Mouse (Mus musculus) 416B (cell line): ENCODE data around the gene Erbb2.

Experiments used
- DNase-seq: peaks from one replicate; pipeline ENCODE4 v3.0.0; 2011; ENCODE audit warnings: low read depth

The Erbb2 gene

DNA sequence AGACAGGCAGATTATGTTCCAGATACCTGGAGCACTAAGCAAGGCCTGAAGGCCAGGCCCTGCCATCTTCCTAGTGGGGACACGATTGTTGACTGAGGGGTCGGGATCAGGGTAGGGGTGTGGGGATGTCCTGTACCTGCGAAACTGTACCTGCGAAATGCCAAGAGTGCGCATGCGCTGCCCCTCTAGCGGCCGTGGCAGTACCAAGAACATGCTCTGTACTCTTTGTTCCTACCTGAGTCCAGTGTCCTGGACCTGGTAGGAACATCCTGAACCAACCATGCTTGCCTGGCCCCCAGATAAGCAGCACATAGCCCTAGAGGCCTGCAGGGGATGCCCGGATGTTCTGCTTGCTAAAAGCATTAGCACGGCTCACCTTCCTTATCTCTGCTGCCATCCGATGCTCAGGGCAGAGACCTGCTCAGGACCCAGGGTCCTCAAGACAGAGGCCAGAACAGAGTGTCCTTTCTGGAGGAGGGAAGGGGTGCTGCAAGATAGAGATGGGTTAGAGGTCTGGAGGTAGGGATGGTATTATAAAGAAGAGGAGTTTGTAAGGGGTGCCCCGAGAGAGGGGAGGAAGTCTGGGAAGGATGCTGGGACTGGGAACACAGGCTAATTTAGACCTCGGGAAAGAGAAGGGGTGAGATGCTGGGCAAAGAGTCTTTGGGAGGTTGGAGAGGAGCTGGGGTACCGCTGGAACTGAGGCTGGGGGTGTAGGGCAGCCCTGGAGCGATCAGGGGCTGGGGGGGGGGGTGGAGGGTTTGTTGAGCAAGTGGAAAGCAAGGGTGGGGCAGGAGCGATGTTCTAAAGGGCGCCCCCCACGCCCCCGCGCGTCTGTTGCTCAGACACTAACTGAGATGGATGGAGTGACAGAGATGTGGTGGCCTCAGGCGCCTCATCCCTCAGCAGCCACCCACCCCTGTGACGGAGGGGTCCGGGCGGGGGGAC, 26.4 kb upstream of the Erbb2 start, which contains the start of gene Pnmt:
Gene Pnmt (plus strand): TSS at position 813 of the 948 bp plus-strand sequence.
- no peak for DNase-seq

DNA sequence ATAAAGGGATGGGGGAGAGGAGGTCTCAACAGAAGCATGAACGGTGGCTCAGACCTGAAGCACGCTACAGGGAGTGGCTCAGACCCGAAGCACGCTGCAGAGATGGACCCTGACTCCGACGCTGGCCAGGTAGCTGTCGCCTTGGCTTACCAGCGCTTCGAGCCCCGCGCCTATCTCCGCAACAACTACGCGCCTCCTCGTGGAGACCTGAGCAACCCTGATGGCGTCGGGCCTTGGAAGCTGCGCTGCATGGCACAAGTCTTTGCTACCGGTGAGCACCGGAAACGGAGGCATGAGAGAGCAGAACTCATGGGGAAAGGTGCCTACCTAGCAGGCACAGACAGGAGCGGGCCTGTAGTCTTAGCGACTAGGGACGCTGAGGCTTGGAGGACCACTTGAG, 25.7 kb upstream of the Erbb2 start:
- DNase-seq = no peak

DNA sequence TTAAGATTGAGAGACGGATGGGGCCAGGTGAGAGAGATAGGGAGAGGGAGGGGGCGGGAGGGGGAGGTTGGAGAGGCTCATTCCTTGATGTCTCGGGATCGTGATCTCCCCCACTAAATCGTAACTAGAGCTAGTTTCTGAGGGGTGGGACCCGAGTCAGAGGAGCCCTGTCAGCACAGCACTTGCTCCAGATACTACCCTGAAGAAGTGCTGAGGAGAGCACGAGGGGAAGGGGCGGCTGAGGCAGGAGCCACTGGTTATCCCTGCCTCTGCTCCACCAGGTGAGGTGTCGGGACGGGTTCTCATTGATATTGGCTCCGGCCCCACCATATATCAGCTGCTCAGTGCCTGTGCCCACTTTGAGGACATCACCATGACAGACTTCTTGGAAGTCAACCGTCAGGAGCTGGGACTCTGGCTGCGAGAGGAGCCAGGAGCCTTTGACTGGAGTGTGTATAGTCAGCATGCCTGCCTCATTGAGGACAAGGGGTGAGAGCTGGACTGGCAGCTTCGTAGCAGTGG, 25.2 kb upstream of the Erbb2 start:
- no peak for DNase-seq

DNA sequence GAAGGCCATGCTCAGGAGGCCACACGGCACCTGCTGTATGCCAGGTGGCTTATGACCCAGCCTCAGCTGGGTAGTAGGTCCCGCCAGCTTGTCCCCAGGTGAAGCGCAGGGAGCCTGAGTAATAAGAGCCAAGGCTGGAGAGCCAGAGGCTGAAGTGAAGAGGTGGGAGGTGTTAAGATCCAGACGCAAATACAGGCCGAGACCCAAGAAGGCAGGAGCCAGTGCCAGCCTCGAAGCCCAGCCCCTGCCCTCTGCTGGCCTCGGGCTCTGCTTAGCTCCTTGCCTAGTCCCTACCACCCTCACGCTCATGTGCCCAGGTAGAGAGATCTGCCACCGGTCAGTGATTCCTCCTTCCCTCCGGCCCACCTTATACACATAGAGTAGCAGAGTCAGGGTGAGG, 24.0 kb upstream of the Erbb2 start:
- no peak for DNase-seq

DNA sequence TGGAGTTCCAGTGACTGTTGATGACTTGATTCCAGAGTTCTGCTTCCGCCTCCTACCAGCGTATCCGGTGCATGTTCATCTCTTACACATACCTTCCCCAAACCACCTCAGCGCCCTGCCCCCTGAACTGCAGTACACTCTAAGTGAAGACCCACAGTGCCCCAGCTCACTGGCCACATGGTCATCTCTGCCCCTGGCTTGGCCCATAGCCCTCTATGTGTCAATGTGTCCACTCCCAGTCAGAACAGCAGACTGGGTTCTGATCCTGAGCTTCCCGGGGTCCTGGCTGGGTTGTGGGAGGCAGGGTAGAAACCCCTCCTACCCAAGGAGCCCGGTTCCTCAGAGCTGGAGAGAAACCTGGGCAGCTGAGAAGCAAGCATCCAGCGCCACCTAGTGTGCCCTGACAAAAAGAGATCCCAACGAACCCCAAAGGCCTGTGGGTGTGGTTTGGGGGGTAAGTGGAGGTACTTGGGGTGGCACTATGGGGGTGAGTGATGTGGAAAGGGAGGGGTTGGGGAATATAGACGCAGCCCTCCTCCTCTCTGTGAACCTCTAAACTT, 23.0 kb upstream of the Erbb2 start:
- peak; percentile 61 for DNase-seq

DNA sequence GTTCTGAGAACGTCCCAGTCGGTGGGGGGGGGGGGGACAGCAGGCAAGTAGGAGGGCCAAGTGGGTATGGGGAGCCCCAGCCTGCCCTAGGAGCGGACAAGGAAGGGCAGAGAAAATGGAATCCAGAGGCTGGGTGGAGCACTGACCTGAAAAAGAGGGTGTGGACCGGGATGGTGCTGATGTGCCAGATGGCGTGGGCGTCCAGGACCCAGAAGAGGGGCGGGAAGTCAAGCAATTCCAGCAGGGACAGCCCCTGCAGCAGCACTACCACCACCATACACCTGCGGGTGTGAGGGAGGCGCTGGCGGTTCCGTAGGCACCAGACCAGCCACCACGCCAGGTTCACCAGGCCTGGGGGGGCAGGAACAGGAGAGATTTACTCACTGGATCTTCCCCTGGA, 22.1 kb upstream of the Erbb2 start:
- DNase-seq = no peak

DNA sequence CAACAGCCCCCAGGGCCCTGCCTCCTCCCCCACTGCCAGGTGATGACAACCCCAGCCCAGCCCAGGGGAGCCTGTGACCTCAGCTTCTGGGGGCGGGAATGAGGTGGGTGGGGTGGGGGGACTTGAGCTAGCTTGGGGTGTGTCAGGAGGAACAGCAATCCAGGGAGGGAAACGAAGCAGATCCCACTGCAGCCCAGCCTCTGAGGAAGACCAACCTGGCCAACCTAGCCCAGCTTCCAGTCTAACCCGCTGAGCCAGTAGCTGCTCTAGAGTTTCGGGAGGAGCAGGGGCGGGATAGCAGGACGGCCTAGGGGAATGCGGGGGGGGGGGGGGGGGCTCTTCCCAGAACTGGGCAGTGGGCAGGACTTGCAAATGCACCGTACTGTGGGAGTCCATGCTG, 20.2 kb upstream of the Erbb2 start:
- no peak for DNase-seq

DNA sequence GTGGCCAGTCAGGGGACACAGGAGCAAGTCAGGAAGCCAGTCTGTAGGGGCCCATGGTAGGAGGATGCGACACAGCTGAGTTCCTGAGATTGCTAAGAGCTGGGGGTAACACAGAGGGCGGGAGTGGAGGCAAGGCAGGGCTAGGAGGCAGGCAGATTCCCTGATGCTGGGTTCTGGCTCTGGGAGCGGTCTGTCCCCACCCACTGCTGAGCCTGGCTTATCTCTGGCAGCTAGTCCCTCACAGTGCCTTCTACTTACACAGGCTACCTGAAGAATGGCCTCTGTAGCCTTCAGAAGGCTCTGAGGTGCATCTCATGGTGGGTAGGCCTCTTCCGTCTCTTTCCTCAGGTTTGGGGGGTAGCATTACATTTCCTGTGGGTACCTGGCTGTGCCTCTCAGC, 19.6 kb upstream of the Erbb2 start:
- no peak for DNase-seq

DNA sequence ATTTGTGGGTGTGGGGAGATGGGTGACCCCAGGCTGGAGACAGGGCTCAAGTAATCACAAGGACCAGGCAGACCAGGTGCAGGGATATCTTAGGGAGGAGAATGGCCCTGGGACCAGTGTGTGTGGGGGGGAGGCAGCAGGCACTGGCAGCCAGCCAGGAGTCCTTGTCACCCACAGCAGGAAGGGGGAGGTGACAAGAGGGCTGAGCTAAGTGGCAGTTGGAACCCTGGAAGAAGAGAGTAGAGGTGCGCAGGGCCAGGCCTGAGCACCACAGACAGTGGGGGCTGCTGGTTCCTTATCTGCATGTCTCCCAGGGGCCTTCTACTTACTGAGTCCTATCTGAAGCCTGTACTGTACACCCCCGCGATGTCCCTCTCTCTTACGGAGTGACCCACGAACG, 19.0 kb upstream of the Erbb2 start:
- DNase-seq = peak; percentile 90

DNA sequence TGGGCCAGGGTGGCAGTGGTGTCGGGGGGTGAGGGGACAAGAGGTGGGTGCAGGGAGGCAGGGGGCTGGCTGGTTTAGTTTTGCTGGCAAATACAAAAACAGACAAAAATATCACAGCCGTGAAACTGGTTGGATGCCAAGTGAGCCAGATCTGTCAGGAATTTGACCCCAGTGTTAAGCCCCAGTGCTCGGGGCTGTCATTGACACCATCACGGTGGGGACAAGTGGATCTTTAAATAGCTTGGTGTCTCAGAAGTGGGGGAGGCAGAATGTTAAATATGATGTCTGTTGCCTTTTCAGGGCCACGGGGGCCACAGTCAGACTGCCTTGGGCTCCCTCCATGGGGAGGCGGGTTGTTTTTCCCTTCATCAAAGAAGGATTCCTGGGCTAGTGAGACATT, 18.0 kb upstream of the Erbb2 start:
- no peak for DNase-seq

DNA sequence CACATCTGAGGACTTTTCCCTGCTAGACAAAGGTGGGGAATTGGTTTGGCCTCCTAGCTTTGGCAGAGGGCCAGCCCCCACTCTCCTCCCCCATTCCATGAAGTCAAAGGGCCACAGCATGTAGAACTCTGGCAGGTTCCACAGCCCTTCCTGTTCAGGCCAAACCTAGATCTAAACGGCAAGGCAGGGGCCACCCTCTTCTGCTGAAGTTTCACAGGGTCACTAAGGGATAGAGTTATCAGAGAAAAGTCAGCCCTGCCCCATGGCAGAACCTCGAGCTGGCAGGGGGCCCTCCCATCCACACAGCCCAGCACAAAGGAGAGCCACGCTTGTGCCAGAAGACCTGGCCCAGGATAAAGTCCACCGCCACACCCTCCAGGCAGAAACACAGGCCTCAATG, 17.2 kb upstream of the Erbb2 start:
- DNase-seq = no peak

DNA sequence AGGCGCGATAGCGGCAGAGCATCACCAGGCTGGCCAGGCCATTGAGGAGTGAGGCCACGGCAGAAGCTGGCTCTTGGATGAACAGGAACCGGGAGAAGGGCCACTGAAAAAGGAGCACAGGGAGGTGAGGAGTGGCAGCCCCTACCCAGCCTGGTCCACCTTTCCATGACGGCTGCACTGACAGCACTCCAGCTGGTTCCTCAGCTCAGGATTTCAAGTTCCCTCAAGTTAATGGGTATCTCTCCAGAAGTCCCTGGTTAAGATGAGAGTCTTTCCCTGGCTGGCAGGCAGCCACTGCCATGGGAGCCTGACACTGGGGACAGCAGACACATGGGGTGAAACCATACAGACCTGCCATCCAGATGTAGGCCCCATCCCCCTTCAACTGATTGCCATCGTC, 14.3 kb upstream of the Erbb2 start:
- no peak for DNase-seq

DNA sequence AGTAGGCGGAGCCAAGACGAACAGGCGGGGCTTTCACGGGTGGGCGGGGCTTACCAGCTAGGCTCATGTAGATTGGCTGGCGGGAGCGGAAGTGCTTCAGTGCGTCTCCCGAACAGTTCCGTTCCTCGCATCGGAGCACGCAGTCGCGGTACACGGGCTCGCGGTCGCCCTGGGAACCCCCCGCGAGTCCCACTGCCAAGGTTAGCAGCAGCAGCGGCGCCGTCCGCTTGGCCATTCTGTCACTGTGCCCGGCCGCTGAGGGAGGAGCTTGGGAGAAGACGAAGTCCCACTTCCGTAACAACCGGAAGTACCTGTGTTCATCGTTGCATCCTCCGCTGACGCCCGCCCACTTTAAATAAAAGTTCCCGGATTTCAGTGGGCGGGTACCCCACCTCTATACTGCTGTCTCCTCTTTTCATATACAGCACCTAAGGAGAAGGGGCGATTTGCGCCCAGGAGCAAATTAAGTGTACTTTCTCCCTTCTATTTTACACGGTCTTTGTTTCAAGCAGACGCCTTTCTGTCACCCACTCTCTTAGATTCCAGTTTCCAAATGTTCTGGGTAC, 12.0 kb upstream of the Erbb2 start, which contains the start of gene Pgap3:
Gene Pgap3 (minus strand): TSS at position 330 of the 566 bp plus-strand sequence.
- DNase-seq = peak; percentile 96

DNA sequence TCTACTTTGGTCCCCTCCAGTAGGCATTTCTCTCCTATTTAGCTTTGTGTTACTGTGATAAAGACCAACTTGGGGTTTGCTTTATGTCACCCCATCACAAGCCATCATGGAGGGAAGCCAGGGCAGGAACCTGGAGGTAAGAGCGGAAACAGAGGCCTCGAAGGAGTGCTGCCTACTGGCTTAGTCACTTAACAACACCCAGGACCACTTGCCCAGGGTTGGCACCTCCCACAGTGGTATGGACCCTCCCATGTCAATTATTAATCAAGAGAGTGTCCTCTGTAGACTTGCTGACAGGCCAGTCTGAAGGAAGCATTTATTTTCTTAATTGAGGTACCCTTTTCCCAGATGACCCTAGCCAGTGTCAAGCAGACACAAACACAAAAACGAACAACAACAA, 11.5 kb upstream of the Erbb2 start:
- no peak for DNase-seq

DNA sequence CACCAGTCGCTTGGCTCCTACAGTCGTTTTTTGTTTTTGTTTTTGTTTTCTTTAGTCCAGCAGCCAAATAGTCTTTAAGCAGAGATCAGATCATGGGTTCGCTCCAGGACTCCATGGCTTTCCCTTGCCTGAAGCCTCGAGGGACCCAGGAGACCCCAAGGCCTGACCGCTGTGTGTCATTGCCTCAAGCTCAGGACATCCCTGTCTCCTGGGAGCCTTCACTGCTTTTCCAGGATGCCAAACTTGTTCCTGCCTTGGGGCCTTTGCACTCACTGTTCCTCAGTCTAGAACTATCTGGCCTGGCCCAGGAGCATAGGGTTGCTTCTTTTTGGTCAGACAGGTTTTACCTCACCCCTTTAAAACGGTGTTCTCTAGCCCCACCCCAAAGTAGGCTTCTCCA, 5.6 kb upstream of the Erbb2 start:
- DNase-seq = no peak

DNA sequence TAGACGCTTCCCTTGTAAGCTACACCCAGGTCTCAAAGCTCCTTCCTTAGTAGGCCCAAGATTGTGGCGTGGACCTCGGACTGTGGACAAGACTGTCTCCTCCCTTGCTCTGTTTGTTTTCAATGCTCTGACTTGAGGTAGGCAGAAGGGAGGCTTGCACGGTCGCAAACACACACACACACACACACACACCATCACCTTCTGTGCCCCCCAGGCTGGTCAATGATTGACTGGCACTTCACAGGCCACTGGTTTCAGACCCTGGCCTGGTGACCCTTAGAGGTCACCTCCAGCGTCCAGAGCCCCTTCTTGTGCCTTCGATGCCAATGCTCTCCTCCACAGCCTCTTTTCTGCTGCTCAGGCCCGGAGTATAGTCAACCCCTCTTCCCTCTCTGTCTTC, 3.4 kb upstream of the Erbb2 start:
- DNase-seq = no peak

DNA sequence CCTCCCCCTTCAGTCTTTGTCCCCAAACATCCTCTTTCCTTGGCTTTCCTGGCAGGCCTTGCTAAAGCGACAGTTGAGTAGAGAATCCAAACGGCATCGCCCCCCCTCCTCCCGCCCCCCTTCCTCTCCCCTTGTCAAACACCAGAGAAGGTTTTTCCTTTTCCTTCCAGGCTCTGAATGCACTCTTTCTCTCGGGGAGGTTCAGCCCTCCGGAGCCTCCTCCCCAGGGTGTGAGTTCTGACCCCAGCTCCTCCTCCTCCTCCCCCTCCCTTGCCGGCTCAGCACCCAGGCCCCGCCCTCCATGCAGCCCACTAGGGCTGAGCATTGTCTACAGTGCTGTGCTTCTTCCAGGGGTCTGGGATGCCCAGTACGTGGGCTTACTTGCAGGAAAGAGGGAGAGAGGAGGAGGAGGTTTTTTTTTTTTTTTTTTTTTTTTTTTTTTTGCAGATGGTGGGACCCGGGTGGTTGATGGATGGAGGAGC, 2.9 kb upstream of the Erbb2 start:
- DNase-seq = no peak

DNA sequence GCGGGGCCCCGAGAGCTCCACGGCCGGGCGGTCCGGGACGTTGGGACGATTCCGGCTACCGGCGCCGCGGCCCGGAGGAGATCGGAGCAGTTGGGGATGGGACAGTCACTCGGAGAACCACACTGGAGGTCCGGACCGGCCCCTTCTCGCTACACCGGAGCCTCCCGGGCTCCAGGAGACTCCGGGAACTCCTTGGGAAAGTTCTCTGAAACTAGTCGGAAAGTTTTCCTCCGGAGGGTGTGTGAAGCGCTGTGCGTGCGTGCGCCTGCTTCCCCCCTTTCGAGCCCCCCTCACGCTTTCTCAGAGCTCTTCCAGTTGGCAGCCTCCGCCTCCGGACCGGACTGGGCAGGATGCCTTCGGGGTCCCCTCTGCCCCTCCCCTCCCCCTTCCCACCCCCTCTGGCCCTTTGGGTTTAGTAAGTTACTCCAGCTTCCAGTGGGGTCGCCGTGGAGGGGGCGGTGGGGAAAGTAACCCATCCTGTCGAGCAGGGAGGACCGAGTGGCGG, 579 bp downstream of the Erbb2 start:
- no peak for DNase-seq

DNA sequence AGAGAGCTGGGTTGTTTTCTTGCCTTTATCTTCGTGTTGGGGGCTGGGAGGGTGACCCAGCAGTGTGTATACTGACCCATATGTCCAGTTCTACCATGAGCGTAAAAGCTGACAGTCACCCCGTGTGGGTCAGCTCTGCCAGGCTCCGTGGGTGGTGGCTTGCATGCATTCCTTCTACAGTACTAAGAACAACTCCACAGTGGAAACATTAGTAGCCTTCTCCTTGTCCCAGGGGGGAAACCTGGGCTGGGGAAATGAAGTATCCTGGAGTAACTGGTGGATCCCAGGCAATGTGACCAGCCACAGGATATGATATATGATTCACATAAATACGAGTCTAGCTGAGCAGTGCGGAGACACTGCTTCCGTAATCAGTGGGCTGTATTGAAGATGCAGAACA, 1.5 kb downstream of the Erbb2 start:
- no peak for DNase-seq

DNA sequence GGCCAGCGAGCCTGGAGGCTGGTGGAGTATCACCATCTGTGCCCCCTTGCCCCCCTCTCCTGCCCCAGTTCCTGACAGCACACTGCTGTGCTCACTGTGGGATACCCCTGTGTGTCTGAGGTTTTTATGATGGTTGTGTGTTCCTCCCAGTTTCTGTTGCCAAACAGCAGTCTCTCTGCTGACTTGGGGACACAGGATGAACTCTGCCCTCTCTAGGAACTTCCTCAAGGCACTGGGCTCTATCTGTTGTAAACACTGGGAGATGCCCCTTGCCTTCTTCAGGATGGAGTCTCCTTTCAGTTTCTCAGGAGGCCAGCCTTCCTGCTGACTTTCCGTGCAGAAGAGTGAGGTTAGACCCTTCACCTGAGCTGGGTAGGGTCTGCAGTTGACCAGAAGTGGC, 1.9 kb downstream of the Erbb2 start:
- no peak for DNase-seq

DNA sequence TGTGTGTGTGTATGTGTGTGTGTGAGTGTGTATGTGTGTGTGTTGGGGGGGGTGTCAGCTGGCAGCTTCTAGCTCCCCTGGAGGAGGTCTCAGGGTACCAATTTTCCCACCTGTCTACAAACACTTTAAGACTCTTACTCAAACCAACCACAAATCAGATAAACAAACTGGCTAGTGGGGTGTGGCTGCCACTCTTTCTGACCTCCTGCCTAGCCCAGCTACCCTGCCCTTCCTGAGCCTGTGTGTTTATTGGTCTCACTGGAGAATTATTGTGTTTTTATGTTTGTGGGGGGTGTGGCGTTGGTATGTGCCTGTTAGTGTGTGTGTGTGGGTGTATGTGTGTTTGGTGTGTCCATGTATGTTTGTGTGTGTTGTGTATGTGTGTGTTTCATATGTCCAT, 4.8 kb downstream of the Erbb2 start:
- no peak for DNase-seq

DNA sequence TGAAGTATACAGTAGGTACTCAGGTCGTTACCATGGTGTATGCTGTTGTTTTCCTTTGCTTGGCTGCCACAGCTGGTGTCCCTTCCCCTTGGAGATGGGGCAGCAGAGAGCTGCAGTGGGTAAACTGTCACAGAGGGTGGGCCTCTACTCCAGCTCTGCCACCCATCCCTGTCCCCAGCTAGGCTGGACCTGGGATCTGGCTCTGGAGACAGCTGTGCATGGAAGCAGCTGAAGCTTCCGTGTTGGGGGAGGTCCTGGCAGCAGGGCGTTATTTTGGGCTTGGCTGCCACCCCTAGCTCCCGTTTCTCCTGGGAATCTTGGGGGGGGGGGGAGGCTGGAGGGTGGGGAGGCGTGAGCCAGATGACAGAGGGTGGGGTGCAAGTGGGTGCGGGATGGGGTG, 6.0 kb downstream of the Erbb2 start:
- DNase-seq = no peak
